Mouse (Mus musculus) olfactory bulb, adult 2 months (tissue): ENCODE data around the gene Gria4. TPM values are rescaled to one million over a fixed set of nuclear protein-coding genes. Genes with fewer than 3 reads are reported as not detected.
"Not testable (repeated sequence)": the region's sequence is repeated elsewhere in the genome, so short reads cannot be mapped to it uniquely, and the experiment has no call there.

ENCODE experiments used
- H3K27ac ChIP-seq: fragments of 200-500 bp; 2 replicates; pipeline ENCODE4 v1.5.1; 2012; ENCODE audit warnings: low read depth, low read length; ENCODE audit not compliant: insufficient read depth
- H3K4me1 ChIP-seq: fragments of 200-500 bp; 2 replicates; pipeline ENCODE4 v1.6.1; 2012; ENCODE audit warnings: low read length; ENCODE audit not compliant: control insufficient read depth, insufficient read depth
- H3K4me3 ChIP-seq: fragments of 200-500 bp; 2 replicates; pipeline ENCODE4 v1.5.1; 2012; ENCODE audit warnings: mild to moderate bottlenecking, low read depth, low read length, moderate library complexity; ENCODE audit not compliant: insufficient read depth
- CTCF ChIP-seq: fragments of 200-500 bp; IDR thresholded peaks from 2 replicates; pipeline ENCODE4 v1.5.1; 2012; ENCODE audit warnings: low read depth, mild to moderate bottlenecking, low read length, moderate library complexity; ENCODE audit not compliant: insufficient read depth
- POLR2A ChIP-seq: fragments of 200-500 bp; IDR thresholded peaks from 2 replicates; pipeline ENCODE4 v1.6.1; 2012; ENCODE audit warnings: mild to moderate bottlenecking, low read depth, low read length, moderate library complexity; ENCODE audit not compliant: insufficient read depth
- WGBS: fragments of 180-500 bp; shearing (Covaris S2); methylation state at CpG from one replicate; pipeline ENCODE4 v1.1.7; 2018; 5-methylcytosine and 5-hydroxymethylcytosine counted together
- polyA plus RNA-seq: library from polyadenylated mRNA; stranded (reverse); fragments of >200 nt; gene quantifications from 2 replicates; pipeline ENCODE4 v1.2.4, GENCODE M21; 2012; ENCODE audit warnings: low replicate concordance; ENCODE audit not compliant: missing spikeins, insufficient read depth, insufficient read length

Gene Gria4
- polyA plus RNA-seq, 1 experiment = not detected

GRCm38 (mm10) chr9:4442908-4443307, 353.1 kb downstream of the Gria4 start:
- no peak for TF ChIP-seq CTCF
- TF ChIP-seq POLR2A = no peak
- no peak overlapping the region for H3K4me3 ChIP-seq
- H3K4me1 ChIP-seq = no peaks in the 10 kb centered on the region
- no peak overlapping the region for H3K27ac ChIP-seq
- 27% methylated on average over 2 of the region's 2 CpGs for WGBS

DNA sequence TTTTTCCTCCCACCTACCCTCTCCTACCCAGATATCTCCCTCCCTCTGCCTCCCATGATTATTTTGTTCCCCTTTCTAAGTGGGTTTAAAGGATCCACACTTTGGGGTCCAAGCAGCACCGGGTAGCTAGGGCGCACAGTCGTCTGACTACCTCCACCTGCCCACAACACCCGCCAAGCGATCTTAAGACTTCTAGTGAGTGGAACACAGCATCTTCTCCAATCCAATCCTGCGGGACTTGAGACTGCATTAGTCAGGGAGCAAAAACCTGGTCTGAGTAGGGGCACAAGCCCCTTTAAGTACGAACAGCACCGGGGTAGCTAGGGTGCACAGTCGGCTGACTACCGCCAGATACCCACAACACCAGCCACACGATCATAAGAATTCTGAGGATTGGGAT, 395.2 kb downstream of the Gria4 start:
- not testable (repeated sequence) for H3K27ac ChIP-seq, H3K4me1 ChIP-seq, H3K4me3 ChIP-seq
- 95% methylated on average over 11 of the region's 11 CpGs for WGBS

GRCm38 (mm10) chr9:4376640-4377120, 419.4 kb downstream of the Gria4 start:
- no peak for TF ChIP-seq POLR2A
- no peak for TF ChIP-seq CTCF
- H3K27ac ChIP-seq = peak overlapping the region; percentile 15; the same call in 1 of the 2 replicates
- H3K4me3 ChIP-seq = peak overlapping the region; percentile 86
- under 1% methylated on average over 15 of the region's 15 CpGs for WGBS
- H3K4me1 ChIP-seq = no peaks in the 10 kb centered on the region

DNA sequence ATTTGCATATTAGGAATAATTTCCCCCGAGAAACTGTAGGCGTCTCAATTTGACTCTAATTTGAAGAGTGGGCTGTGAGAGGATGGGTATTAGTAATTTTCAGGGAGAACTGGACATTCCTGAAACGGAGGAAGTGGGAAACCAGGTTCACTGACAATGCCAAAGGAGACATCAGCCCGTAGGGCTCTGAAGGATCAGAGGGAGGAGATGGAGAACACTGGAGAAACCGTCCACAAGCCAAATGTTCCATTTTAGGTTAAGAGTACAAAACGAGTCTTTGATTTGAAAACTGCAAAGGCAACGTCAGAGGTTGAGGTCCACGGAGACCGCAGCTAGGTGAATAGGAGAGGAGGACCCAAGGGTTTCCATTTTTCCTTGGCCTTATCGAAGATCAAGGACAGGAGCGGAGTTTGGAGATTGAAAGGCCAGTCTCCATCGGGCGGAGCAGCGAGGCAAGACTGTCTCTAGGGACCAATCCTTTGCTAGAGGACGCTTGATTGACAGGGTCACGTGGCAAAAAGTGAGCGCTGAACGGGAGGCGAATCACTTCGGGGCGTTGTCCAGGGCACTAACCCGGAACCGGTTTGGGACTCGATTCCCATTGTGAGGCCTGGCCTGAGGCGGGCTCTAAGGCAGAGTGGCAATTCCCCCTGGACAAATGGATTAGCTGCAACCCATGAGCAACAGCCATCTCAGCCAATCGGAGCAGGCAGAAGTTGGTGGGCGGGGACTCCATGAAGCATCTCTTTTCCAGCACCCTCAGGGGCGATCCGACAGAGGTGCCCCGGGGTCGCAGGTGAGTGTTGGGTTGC, 420.0 kb downstream of the Gria4 start, which contains the start of gene Msantd4:
Gene Msantd4, plus strand, starts transcription at position 735 of the 812 bp plus-strand sequence.
- Histone ChIP-seq H3K4me1 (no peaks in the 10 kb centered on the region), H3K4me3 (peak within 1 kb of the TSS; percentile 86), H3K27ac (peak within 1 kb of the TSS; percentile 82)
- under 1% methylated on average over 31 of the region's 31 CpGs for WGBS
- TF ChIP-seq CTCF = no peak
- TF ChIP-seq POLR2A = peak; percentile 59
